Mouse (Mus musculus): ENCODE results near the gene Arhgef15. TPM values are rescaled to one million over a fixed set of nuclear protein-coding genes. Genes with fewer than 3 reads are reported as not detected.
"Not testable (repeated sequence)": the region's sequence is repeated elsewhere in the genome, so short reads cannot be mapped to it uniquely, and the experiment has no call there.

The Arhgef15 gene
- total RNA-seq (2021): 10 to 100 TPM; 32.1 to 36.8 TPM

- DNase-seq: no peak
These were observed at the start of gene Arhgef15 for GRCm38 (mm10) chr11:68957308-68957707. Gene Arhgef15 (minus strand): TSS chr11:68957480.

GRCm38 (mm10) chr11:69006575-69006974 lies 49.3 kb upstream of the Arhgef15 start:
- DNase-seq: not testable (repeated sequence)

- DNase-seq: no peak
These were observed 47.9 kb upstream of the Arhgef15 start for GRCm38 (mm10) chr11:69005193-69005592.

- peak; percentile 51 for DNase-seq
These were observed 46.3 kb upstream of the Arhgef15 start for GRCm38 (mm10) chr11:69003592-69003991.

GRCm38 (mm10) chr11:69002782-69003181 lies 45.5 kb upstream of the Arhgef15 start:
- not testable (repeated sequence) for DNase-seq

- no peak for DNase-seq
These were observed 39.8 kb upstream of the Arhgef15 start for GRCm38 (mm10) chr11:68997080-68997479.

GRCm38 (mm10) chr11:68994377-68994776 lies 37.1 kb upstream of the Arhgef15 start:
- DNase-seq: peak; percentile 29

- no peak for DNase-seq
These were observed 35.8 kb upstream of the Arhgef15 start for GRCm38 (mm10) chr11:68993122-68993521.

GRCm38 (mm10) chr11:68988341-68988740 lies 31.1 kb upstream of the Arhgef15 start:
- no peak for DNase-seq

GRCm38 (mm10) chr11:68987365-68987882 lies 30.1 kb upstream of the Arhgef15 start:
- DNase-seq: no peak

- peak; percentile 86 for DNase-seq
These were observed 25.5 kb upstream of the Arhgef15 start for GRCm38 (mm10) chr11:68982639-68983369.

- DNase-seq: no peak
These were observed 23.6 kb upstream of the Arhgef15 start for GRCm38 (mm10) chr11:68980919-68981318.

- DNase-seq: no peak
These were observed 22.0 kb upstream of the Arhgef15 start for GRCm38 (mm10) chr11:68979320-68979733.

- no peak for DNase-seq
These were observed 18.3 kb upstream of the Arhgef15 start for GRCm38 (mm10) chr11:68975601-68976000.

- no peak for DNase-seq
These were observed 17.8 kb upstream of the Arhgef15 start, which contains the start of gene Rangrf for GRCm38 (mm10) chr11:68975085-68975484. Gene Rangrf (minus strand): TSS chr11:68975185.

GRCm38 (mm10) chr11:68974059-68974450 lies 16.8 kb upstream of the Arhgef15 start:
- DNase-seq: no peak

GRCm38 (mm10) chr11:68973250-68974058 lies 16.2 kb upstream of the Arhgef15 start:
- peak; percentile 89 for DNase-seq

GRCm38 (mm10) chr11:68970232-68970631 lies 13.0 kb upstream of the Arhgef15 start:
- DNase-seq: peak; percentile 35

- DNase-seq: no peak
These were observed 11.5 kb upstream of the Arhgef15 start for GRCm38 (mm10) chr11:68968752-68969151.

- peak; percentile 90 for DNase-seq
These were observed 10.3 kb upstream of the Arhgef15 start, which contains the start of gene Slc25a35 for GRCm38 (mm10) chr11:68967337-68968282. Gene Slc25a35 (plus strand): TSS chr11:68968131.

GRCm38 (mm10) chr11:68966554-68966953 lies 9.3 kb upstream of the Arhgef15 start:
- DNase-seq: no peak

- DNase-seq: peak; percentile 69
These were observed 8.6 kb upstream of the Arhgef15 start for GRCm38 (mm10) chr11:68965845-68966244.
